Mouse (Mus musculus): ENCODE measurements around the gene BC035947. TPM values are rescaled to one million over a fixed set of nuclear protein-coding genes. Genes with fewer than 3 reads are reported as not detected.

BC035947 gene
- polyA plus RNA-seq, 1 experiment from 2014 or later: 0.55 TPM

DNA sequence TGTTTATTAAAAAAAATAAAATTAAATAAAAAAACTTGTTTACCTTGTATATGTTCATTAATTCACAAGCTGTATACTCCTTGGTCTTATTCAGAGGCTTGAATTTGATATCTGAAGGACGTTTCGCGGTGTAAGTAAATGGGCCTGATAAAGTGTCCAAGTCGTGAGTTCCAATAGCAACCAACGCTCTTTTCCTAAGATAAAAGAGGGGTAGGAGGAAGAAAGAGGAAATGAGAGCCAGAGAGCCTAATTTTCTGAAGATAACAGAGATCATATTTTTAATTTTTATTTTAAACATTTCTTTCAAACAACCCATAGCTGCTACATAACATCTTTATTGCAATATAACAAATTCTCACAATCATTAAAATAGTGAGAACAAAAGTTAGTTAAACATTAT is 39.5 kb downstream of the BC035947 start:
- H3K9ac ChIP-seq (ENCODE audit: low read depth, low read length): no peak overlapping the region
- peaks cover 17% of the 10 kb centered on the region for H3K36me3 ChIP-seq (ENCODE audit: control insufficient read depth, insufficient read depth, low read length)
- ATAC-seq: no peak
- H3K4me3 ChIP-seq (ENCODE audit: low read length): no peak overlapping the region
- H3K9me3 ChIP-seq (ENCODE audit: control insufficient read depth, low read length): no peaks in the 10 kb centered on the region
- H3K4me2 ChIP-seq (ENCODE audit: low read depth, low read length): no peak overlapping the region
- WGBS: 92% methylated on average over 5 of the region's 5 CpGs
- H3K27ac ChIP-seq (ENCODE audit: low read length): no peak overlapping the region
- no peaks in the 10 kb centered on the region for H3K27me3 ChIP-seq (replicated peaks; ENCODE audit: control insufficient read depth, insufficient read depth, low read length)
- H3K4me1 ChIP-seq (ENCODE audit: control insufficient read depth, insufficient read depth, low read length): no peaks in the 10 kb centered on the region

DNA sequence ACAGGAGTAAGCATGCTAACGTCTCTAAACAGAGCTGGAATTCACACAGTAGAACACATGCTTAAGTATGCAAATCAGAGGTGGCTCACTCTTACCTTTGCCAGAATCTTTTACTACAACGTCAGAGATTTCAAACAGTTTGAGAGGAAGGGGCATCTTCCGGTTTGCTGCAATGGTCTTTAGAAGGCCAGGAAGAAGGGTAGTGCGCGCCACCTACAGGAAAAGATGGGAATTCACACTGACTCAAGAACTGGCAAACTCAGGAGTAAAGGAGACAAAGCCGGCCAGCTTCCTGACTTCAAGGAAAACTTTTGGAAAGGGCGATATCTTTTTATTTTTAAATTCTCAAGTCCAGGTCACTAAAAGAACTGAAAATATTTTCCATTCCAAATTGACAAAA is 57.3 kb downstream of the BC035947 start:
- H3K4me2 ChIP-seq (ENCODE audit: low read depth, low read length): no peak overlapping the region
- H3K9me3 ChIP-seq (ENCODE audit: control insufficient read depth, low read length): no peaks in the 10 kb centered on the region
- H3K4me3 ChIP-seq (ENCODE audit: low read length): no peak overlapping the region
- H3K27me3 ChIP-seq (replicated peaks; ENCODE audit: control insufficient read depth, insufficient read depth, low read length): no peaks in the 10 kb centered on the region
- H3K4me1 ChIP-seq (ENCODE audit: control insufficient read depth, insufficient read depth, low read length): no peaks in the 10 kb centered on the region
- H3K9ac ChIP-seq (ENCODE audit: low read depth, low read length): no peak overlapping the region
- 37% methylated on average over 7 of the region's 7 CpGs for WGBS
- peaks cover 14% of the 10 kb centered on the region for H3K36me3 ChIP-seq (ENCODE audit: control insufficient read depth, insufficient read depth, low read length)
- no peak for ATAC-seq
- H3K27ac ChIP-seq (ENCODE audit: low read length): no peak overlapping the region

DNA sequence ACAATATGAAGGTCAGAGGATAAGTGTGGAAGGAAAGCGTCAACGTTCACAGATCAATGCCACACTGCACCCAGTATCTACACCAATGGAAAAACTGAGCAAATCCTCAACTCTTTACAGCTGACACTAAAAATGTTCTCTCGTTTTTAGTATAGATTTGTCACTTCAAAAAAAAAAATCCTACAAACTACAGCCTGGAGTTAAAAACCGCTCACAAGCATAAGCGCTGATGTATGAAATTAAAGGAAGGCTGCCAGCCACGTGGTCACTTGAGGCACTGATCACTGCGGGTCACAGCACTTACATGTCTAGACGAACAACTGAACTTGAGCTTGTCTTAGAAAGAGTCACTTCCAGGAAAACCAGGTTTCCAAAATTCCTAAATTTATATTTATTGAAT is 58.1 kb downstream of the BC035947 start:
- Histone ChIP-seq H3K4me2 (ENCODE audit: low read depth, low read length) (no peak overlapping the region), H3K9me3 (ENCODE audit: control insufficient read depth, low read length) (no peaks in the 10 kb centered on the region), H3K27me3 (replicated peaks; ENCODE audit: control insufficient read depth, insufficient read depth, low read length) (no peaks in the 10 kb centered on the region), H3K4me3 (ENCODE audit: low read length) (no peak overlapping the region), H3K36me3 (ENCODE audit: control insufficient read depth, insufficient read depth, low read length) (peaks cover 14% of the 10 kb centered on the region), H3K27ac (ENCODE audit: low read length) (no peak overlapping the region), H3K9ac (ENCODE audit: low read depth, low read length) (no peak overlapping the region), H3K4me1 (ENCODE audit: control insufficient read depth, insufficient read depth, low read length) (no peaks in the 10 kb centered on the region)
- ATAC-seq: no peak
- WGBS: 92% methylated on average over 8 of the region's 8 CpGs

DNA sequence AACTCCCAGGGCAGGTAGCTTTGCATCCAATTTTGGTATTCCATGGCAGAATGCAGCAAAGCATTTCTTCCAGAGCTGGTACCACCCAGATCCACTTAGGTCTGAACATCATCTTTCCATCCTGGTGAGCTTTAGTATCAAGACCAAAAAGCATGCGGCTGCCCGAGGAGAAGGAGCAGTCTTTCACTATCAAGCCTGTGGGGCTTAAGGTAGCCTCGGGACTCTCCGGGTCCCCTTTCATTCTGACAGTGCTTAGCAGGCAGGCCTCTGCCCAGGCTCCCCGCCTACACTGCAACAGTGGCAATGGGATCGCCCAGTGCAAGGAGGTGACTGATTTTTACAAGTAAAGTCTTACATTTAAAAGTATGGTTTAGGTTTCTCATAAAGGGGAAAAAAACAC is 59.4 kb downstream of the BC035947 start:
- no peak overlapping the region for H3K27ac ChIP-seq (ENCODE audit: low read length)
- H3K27me3 ChIP-seq (replicated peaks; ENCODE audit: control insufficient read depth, insufficient read depth, low read length): no peaks in the 10 kb centered on the region
- H3K9me3 ChIP-seq (ENCODE audit: control insufficient read depth, low read length): no peaks in the 10 kb centered on the region
- H3K9ac ChIP-seq (ENCODE audit: low read depth, low read length): no peak overlapping the region
- no peak overlapping the region for H3K4me3 ChIP-seq (ENCODE audit: low read length)
- no peak for ATAC-seq
- WGBS: 90% methylated on average over 6 of the region's 6 CpGs
- H3K4me1 ChIP-seq (ENCODE audit: control insufficient read depth, insufficient read depth, low read length): no peaks in the 10 kb centered on the region
- H3K4me2 ChIP-seq (ENCODE audit: low read depth, low read length): no peak overlapping the region
- peaks cover 11% of the 10 kb centered on the region for H3K36me3 ChIP-seq (ENCODE audit: control insufficient read depth, insufficient read depth, low read length)

DNA sequence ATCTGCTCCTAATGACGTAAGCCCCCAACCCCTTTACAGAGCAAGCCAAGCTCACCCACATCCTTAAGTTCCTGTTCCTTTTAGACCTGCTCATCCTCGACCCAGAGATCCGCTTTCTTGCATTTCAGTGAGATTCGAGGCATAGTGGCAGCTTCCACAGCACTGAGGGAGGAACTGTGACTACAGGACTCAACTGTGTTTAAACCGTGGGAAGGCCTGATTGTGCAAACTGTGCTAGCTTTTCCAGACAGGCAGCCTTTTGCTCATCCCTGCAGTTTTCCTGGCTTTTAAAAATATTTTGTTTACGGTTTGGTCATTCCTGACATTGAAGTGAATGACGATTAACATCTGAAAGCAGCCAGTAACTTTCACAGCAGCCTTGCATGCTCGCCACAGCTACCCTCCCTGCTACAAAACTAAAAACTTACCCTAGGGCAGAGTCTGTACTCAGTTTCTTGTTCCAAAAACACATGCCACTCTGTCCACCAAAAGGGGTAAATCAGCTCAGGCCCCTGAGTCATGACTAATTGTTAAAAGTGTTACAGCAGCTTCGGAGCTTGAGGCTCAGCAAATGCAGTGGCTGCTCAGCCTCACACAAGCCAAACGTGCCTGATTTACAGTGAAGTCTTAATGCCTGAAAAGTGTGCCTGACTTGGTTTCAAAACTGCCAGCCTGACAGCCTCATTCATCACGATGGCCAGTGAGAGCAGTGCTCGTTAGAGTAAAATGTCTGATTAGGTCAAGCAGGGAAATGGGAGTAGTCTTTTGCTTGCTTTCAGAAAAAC is 60.7 kb downstream of the BC035947 start:
- H3K9me3 ChIP-seq (ENCODE audit: control insufficient read depth, low read length): no peaks in the 10 kb centered on the region

DNA sequence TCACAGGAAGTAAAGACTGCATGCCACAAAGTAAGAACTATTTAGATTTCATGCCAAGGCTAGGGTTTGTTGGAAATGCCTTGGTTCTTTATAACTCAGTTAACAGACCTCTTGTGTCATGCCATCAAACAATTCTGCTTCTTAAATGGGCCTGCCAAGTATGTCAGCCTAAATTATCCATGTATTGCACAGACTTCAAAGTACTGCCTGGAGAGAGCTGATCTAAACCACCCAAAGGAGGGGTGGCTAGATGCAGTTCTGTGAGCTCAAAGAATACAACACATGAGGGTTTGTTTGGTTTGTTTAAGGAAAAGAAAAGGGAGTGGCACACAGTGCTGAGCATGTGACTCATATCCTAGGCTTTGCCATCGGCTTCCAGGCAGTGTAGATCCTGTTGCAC is 63.9 kb downstream of the BC035947 start:
- peak; percentile 52; the same call in 1 of the 2 replicates for ATAC-seq
- Histone ChIP-seq H3K4me1 (ENCODE audit: control insufficient read depth, insufficient read depth, low read length) (no peaks in the 10 kb centered on the region), H3K4me3 (ENCODE audit: low read length) (no peak overlapping the region), H3K36me3 (ENCODE audit: control insufficient read depth, insufficient read depth, low read length) (peaks cover 3% of the 10 kb centered on the region; the same call in 1 of the 2 replicates), H3K9me3 (ENCODE audit: control insufficient read depth, low read length) (no peaks in the 10 kb centered on the region), H3K9ac (ENCODE audit: low read depth, low read length) (no peak overlapping the region), H3K4me2 (ENCODE audit: low read depth, low read length) (no peak overlapping the region), H3K27me3 (replicated peaks; ENCODE audit: control insufficient read depth, insufficient read depth, low read length) (no peaks in the 10 kb centered on the region), H3K27ac (ENCODE audit: low read length) (no peak overlapping the region)
- 52% methylated on average over 1 of the region's 1 CpGs for WGBS

More for the DNA sequence above, 60.7 kb downstream of the BC035947 start:
- Histone ChIP-seq H3K4me1 (ENCODE audit: control insufficient read depth, insufficient read depth, low read length) (no peaks in the 10 kb centered on the region), H3K9ac (ENCODE audit: low read depth, low read length) (no peak overlapping the region), H3K27me3 (replicated peaks; ENCODE audit: control insufficient read depth, insufficient read depth, low read length) (no peaks in the 10 kb centered on the region), H3K4me2 (ENCODE audit: low read depth, low read length) (no peak overlapping the region), H3K36me3 (ENCODE audit: control insufficient read depth, insufficient read depth, low read length) (peaks cover 10% of the 10 kb centered on the region; the same call in 1 of the 2 replicates), H3K27ac (ENCODE audit: low read length) (no peak overlapping the region), H3K4me3 (ENCODE audit: low read length) (no peak overlapping the region)
- ATAC-seq: no peak
- 72% methylated on average over 12 of the region's 12 CpGs for WGBS

Other genes starting within 250 kb of the BC035947 start
- gene Sgpp2, start 201.8 kb downstream of the BC035947 start, polyA plus RNA-seq (2015; fragmentation: Nextera tagmentation; extraction: Ambion mirVana): 46.4 and 48.0 TPM in 2 replicates
- gene Farsb, start 23.3 kb downstream of the BC035947 start, polyA plus RNA-seq (2015; fragmentation: Nextera tagmentation; extraction: Ambion mirVana): 172 and 182 TPM in 2 replicates
- not detected in 2 replicates for gene Mogat1, start 1.2 kb downstream of the BC035947 start, polyA plus RNA-seq (2015; fragmentation: Nextera tagmentation; extraction: Ambion mirVana)
- gene Acsl3, start 145.7 kb upstream of the BC035947 start, polyA plus RNA-seq (2015; fragmentation: Nextera tagmentation; extraction: Ambion mirVana): 93.5 and 111 TPM in 2 replicates
- gene Utp14b, start 145.9 kb upstream of the BC035947 start, polyA plus RNA-seq (2015; fragmentation: Nextera tagmentation; extraction: Ambion mirVana): 3.5 and 3.7 TPM in 2 replicates